Mouse (Mus musculus) heart, adult 9 months (tissue): ENCODE measurements at regions not wholly inside any gene's neighbourhood (a gene's known extent, or its start where the extent isn't known, plus 50 kb on each side); places are given as distances from the start of the nearest gene placed in this dataset.

Experiments used
- DNase-seq, 2 experiments: peaks; one replicate each; pipeline ENCODE4 v3.0.0; 2022; ENCODE audit warnings: low spot score in 2 of 2

GRCm38 (mm10) chr1:107908236-107909063 is 318.6 kb downstream of the Serpinb8 start:
- DNase-seq = no peak

- DNase-seq = no peak
Measured at GRCm38 (mm10) chr1:107914671-107915590, 325.1 kb downstream of the Serpinb8 start.

- peak in 1 of 2 experiments; percentile 47 for DNase-seq
Measured at GRCm38 (mm10) chr1:107917037-107917436, 327.2 kb downstream of the Serpinb8 start.

- DNase-seq = no peak
Measured at GRCm38 (mm10) chr1:107941601-107942270, 351.9 kb downstream of the Serpinb8 start.

GRCm38 (mm10) chr1:107946204-107946939 is 356.6 kb downstream of the Serpinb8 start:
- DNase-seq = no peak

GRCm38 (mm10) chr1:107950396-107950795 is 360.6 kb downstream of the Serpinb8 start:
- no peak for DNase-seq

GRCm38 (mm10) chr1:107961009-107961408 is 371.2 kb downstream of the Serpinb8 start:
- DNase-seq = no peak

- no peak for DNase-seq
Measured at GRCm38 (mm10) chr1:107975626-107976335, 386.0 kb downstream of the Serpinb8 start.

GRCm38 (mm10) chr1:107977686-107978085 is 387.9 kb downstream of the Serpinb8 start:
- no peak for DNase-seq

- no peak for DNase-seq
Measured at GRCm38 (mm10) chr1:107978411-107978810, 388.6 kb downstream of the Serpinb8 start.

GRCm38 (mm10) chr1:107985646-107986045 is 395.8 kb downstream of the Serpinb8 start:
- DNase-seq = no peak

- DNase-seq = no peak
Measured at GRCm38 (mm10) chr1:107988076-107988475, 398.3 kb downstream of the Serpinb8 start.

GRCm38 (mm10) chr1:107993013-107993412 is 403.2 kb downstream of the Serpinb8 start:
- no peak for DNase-seq

GRCm38 (mm10) chr1:108023721-108024353 is 434.0 kb downstream of the Serpinb8 start:
- DNase-seq = no peak

- no peak for DNase-seq
Measured at GRCm38 (mm10) chr1:108024705-108025104, 434.9 kb downstream of the Serpinb8 start.

GRCm38 (mm10) chr1:108026461-108026860 is 436.7 kb downstream of the Serpinb8 start:
- no peak for DNase-seq

GRCm38 (mm10) chr1:108046194-108046593 is 456.4 kb downstream of the Serpinb8 start:
- DNase-seq = no peak

- peak in 1 of 2 experiments; percentile 9 for DNase-seq
Measured at GRCm38 (mm10) chr1:108046857-108047714, 457.3 kb downstream of the Serpinb8 start.

GRCm38 (mm10) chr1:108094622-108095021 is 504.8 kb downstream of the Serpinb8 start:
- DNase-seq = no peak
